Mouse (Mus musculus): ENCODE measurements around the gene Zfp541.

DNA sequence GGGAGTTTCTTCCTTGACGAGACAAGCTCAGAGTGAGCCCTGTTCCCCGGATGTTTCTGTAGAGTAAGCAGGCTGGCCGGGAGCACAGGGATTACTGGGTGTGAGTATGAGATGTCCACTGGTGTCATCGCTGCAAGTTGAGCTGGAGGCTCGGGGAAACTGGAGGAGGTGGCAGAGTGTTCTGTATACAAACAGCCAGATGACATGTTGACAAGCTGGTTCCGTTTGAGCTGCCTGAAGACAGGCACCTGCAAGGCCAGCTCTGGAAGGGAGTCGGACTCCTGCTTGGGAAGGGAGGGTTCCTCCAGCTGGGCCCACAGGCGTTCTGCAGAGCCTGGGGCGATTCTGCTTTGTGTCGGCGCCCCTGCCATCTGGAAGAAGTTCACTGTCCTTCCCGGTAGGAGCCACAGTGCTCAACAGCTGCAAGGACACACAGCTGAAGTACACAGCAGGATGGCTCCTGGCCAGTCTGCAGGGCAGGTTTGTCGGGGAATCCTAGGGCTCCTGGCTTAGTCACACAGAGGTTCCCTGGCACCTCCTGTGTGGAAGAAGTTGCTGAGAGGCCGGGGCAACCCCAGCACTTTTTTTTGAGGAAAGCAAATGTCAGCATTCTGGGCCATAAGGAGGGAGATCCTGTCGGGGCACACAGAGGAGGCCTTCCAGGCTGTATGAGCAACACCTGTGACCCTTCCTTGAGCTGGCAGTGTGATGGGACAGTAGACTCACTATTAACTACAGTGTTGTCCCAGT is 40.3 kb downstream of the Zfp541 start:
- TF ChIP-seq CTCF (IDR thresholded peaks at IDR 0.05; ENCODE audit: low read depth) = no peak
- no peak for TF ChIP-seq EP300 (optimal IDR thresholded peaks at IDR 0.05)

Data from stomach, postnatal 0 days (tissue).